Mouse (Mus musculus): Measurements from ENCODE around the gene Setmar. TPM values are rescaled to one million over a fixed set of nuclear protein-coding genes. Genes with fewer than 3 reads are reported as not detected.

The Setmar gene
- polyA plus RNA-seq, 1 experiment: 1.7 TPM

- TF ChIP-seq CEBPB (IDR thresholded peaks at IDR 0.05; ENCODE audit: insufficient read depth, poor library complexity, severe bottlenecking): no peak
- no peak for TF ChIP-seq TCF12 (IDR thresholded peaks at IDR 0.05; ENCODE audit: insufficient read depth, poor library complexity, severe bottlenecking)
- no peak for TF ChIP-seq MAX (IDR thresholded peaks at IDR 0.05; ENCODE audit: low read depth)
- no peak for TF ChIP-seq MYOD1 (IDR thresholded peaks at IDR 0.05; ENCODE audit: control insufficient read depth in 1 of 3, insufficient read length in 2 of 3, low read depth in 2 of 3)
- no peak for TF ChIP-seq POLR2AphosphoS2 (IDR thresholded peaks at IDR 0.05; ENCODE audit: insufficient read length, low read depth)
- no peak for TF ChIP-seq USF1 (IDR thresholded peaks at IDR 0.05; ENCODE audit: low read depth)
- TF ChIP-seq SRF (IDR thresholded peaks at IDR 0.05; ENCODE audit: control insufficient read depth, insufficient read length, low read depth): no peak
- TF ChIP-seq REST (IDR thresholded peaks at IDR 0.05; ENCODE audit: insufficient read depth, insufficient read length): no peak
- no peak for TF ChIP-seq MYOG (IDR thresholded peaks at IDR 0.05; ENCODE audit: control insufficient read depth in 1 of 3, insufficient read depth in 1 of 3, insufficient read length in 2 of 3, low read depth in 2 of 3)
- TF ChIP-seq POLR2A (IDR thresholded peaks at IDR 0.05; ENCODE audit: insufficient read length, low read depth): no peak
- no peak for TF ChIP-seq TCF3 (IDR thresholded peaks at IDR 0.05; ENCODE audit: insufficient read length, low read depth)
- TF ChIP-seq E2F4 (IDR thresholded peaks at IDR 0.05; ENCODE audit: insufficient read depth): no peak
These were observed 6.8 kb upstream of the Setmar start for GRCm38 (mm10) chr6:108058066-108058465.

GRCm38 (mm10) chr6:108061121-108061520 is 3.7 kb upstream of the Setmar start:
- TF ChIP-seq E2F4 (IDR thresholded peaks at IDR 0.05; ENCODE audit: insufficient read depth) (no peak), TCF12 (IDR thresholded peaks at IDR 0.05; ENCODE audit: insufficient read depth, poor library complexity, severe bottlenecking) (no peak), CEBPB (IDR thresholded peaks at IDR 0.05; ENCODE audit: insufficient read depth, poor library complexity, severe bottlenecking) (no peak), REST (IDR thresholded peaks at IDR 0.05; ENCODE audit: insufficient read depth, insufficient read length) (no peak), SRF (IDR thresholded peaks at IDR 0.05; ENCODE audit: control insufficient read depth, insufficient read length, low read depth) (no peak), TCF3 (IDR thresholded peaks at IDR 0.05; ENCODE audit: insufficient read length, low read depth) (no peak), MYOD1 (IDR thresholded peaks at IDR 0.05; ENCODE audit: control insufficient read depth in 1 of 3, insufficient read length in 2 of 3, low read depth in 2 of 3) (no peak), POLR2AphosphoS2 (IDR thresholded peaks at IDR 0.05; ENCODE audit: insufficient read length, low read depth) (no peak), MAX (IDR thresholded peaks at IDR 0.05; ENCODE audit: low read depth) (no peak), POLR2A (IDR thresholded peaks at IDR 0.05; ENCODE audit: insufficient read length, low read depth) (no peak), MYOG (IDR thresholded peaks at IDR 0.05; ENCODE audit: control insufficient read depth in 1 of 3, insufficient read depth in 1 of 3, insufficient read length in 2 of 3, low read depth in 2 of 3) (no peak), USF1 (IDR thresholded peaks at IDR 0.05; ENCODE audit: low read depth) (no peak)
- H3K4me2 ChIP-seq (ENCODE audit: low read depth): no peak overlapping the region
- no peaks in the 10 kb centered on the region for H3K79me2 ChIP-seq (ENCODE audit: control insufficient read depth, insufficient read depth)
- no peaks in the 10 kb centered on the region for H3K27me3 ChIP-seq (ENCODE audit: control insufficient read depth, insufficient read depth, insufficient read length)
- no peak overlapping the region for H3K4me3 ChIP-seq
- no peaks in the 10 kb centered on the region for H3K36me3 ChIP-seq (ENCODE audit: control insufficient read depth, insufficient read depth)
- H3ac ChIP-seq (ENCODE audit: control insufficient read depth, insufficient read length): no peak overlapping the region

More at GRCm38 (mm10) chr6:108058066-108058465, 6.8 kb upstream of the Setmar start:
- Histone ChIP-seq H3K4me2 (ENCODE audit: low read depth) (no peak overlapping the region), H3K79me2 (ENCODE audit: control insufficient read depth, insufficient read depth) (no peaks in the 10 kb centered on the region), H3ac (ENCODE audit: control insufficient read depth, insufficient read length) (no peak overlapping the region), H3K36me3 (ENCODE audit: control insufficient read depth, insufficient read depth) (no peaks in the 10 kb centered on the region), H3K4me3 (no peak overlapping the region), H3K27me3 (ENCODE audit: control insufficient read depth, insufficient read depth, insufficient read length) (no peaks in the 10 kb centered on the region)

- no peak overlapping the region for H3ac ChIP-seq (ENCODE audit: control insufficient read depth, insufficient read length)
- no peaks in the 10 kb centered on the region for H3K27me3 ChIP-seq (ENCODE audit: control insufficient read depth, insufficient read depth, insufficient read length)
- H3K4me3 ChIP-seq: peak overlapping the region; percentile 38
- TF ChIP-seq TCF12 (IDR thresholded peaks at IDR 0.05; ENCODE audit: insufficient read depth, poor library complexity, severe bottlenecking) (no peak), MYOD1 (IDR thresholded peaks at IDR 0.05; ENCODE audit: control insufficient read depth in 1 of 3, insufficient read length in 2 of 3, low read depth in 2 of 3) (no peak), MAX (IDR thresholded peaks at IDR 0.05; ENCODE audit: low read depth) (no peak), REST (IDR thresholded peaks at IDR 0.05; ENCODE audit: insufficient read depth, insufficient read length) (no peak), MYOG (IDR thresholded peaks at IDR 0.05; ENCODE audit: control insufficient read depth in 1 of 3, insufficient read depth in 1 of 3, insufficient read length in 2 of 3, low read depth in 2 of 3) (no peak), USF1 (IDR thresholded peaks at IDR 0.05; ENCODE audit: low read depth) (no peak), SRF (IDR thresholded peaks at IDR 0.05; ENCODE audit: control insufficient read depth, insufficient read length, low read depth) (no peak), E2F4 (IDR thresholded peaks at IDR 0.05; ENCODE audit: insufficient read depth) (no peak), POLR2AphosphoS2 (IDR thresholded peaks at IDR 0.05; ENCODE audit: insufficient read length, low read depth) (no peak), TCF3 (IDR thresholded peaks at IDR 0.05; ENCODE audit: insufficient read length, low read depth) (no peak), POLR2A (IDR thresholded peaks at IDR 0.05; ENCODE audit: insufficient read length, low read depth) (no peak), CEBPB (IDR thresholded peaks at IDR 0.05; ENCODE audit: insufficient read depth, poor library complexity, severe bottlenecking) (no peak)
- no peaks in the 10 kb centered on the region for H3K79me2 ChIP-seq (ENCODE audit: control insufficient read depth, insufficient read depth)
- peak overlapping the region; percentile 74 for H3K4me2 ChIP-seq (ENCODE audit: low read depth)
- no peaks in the 10 kb centered on the region for H3K36me3 ChIP-seq (ENCODE audit: control insufficient read depth, insufficient read depth)
These were observed 738 bp downstream of the Setmar start for GRCm38 (mm10) chr6:108065583-108065982.

GRCm38 (mm10) chr6:108070947-108071346 is 6.1 kb downstream of the Setmar start:
- Histone ChIP-seq H3K79me2 (ENCODE audit: control insufficient read depth, insufficient read depth) (no peaks in the 10 kb centered on the region), H3K4me3 (no peak overlapping the region), H3K4me2 (ENCODE audit: low read depth) (no peak overlapping the region), H3K27me3 (ENCODE audit: control insufficient read depth, insufficient read depth, insufficient read length) (no peaks in the 10 kb centered on the region), H3ac (ENCODE audit: control insufficient read depth, insufficient read length) (no peak overlapping the region), H3K36me3 (ENCODE audit: control insufficient read depth, insufficient read depth) (no peaks in the 10 kb centered on the region)
- TF ChIP-seq TCF12 (IDR thresholded peaks at IDR 0.05; ENCODE audit: insufficient read depth, poor library complexity, severe bottlenecking) (no peak), E2F4 (IDR thresholded peaks at IDR 0.05; ENCODE audit: insufficient read depth) (no peak), REST (IDR thresholded peaks at IDR 0.05; ENCODE audit: insufficient read depth, insufficient read length) (no peak), POLR2AphosphoS2 (IDR thresholded peaks at IDR 0.05; ENCODE audit: insufficient read length, low read depth) (no peak), MAX (IDR thresholded peaks at IDR 0.05; ENCODE audit: low read depth) (no peak), TCF3 (IDR thresholded peaks at IDR 0.05; ENCODE audit: insufficient read length, low read depth) (no peak), MYOD1 (IDR thresholded peaks at IDR 0.05; ENCODE audit: control insufficient read depth in 1 of 3, insufficient read length in 2 of 3, low read depth in 2 of 3) (no peak), SRF (IDR thresholded peaks at IDR 0.05; ENCODE audit: control insufficient read depth, insufficient read length, low read depth) (no peak), USF1 (IDR thresholded peaks at IDR 0.05; ENCODE audit: low read depth) (no peak), POLR2A (IDR thresholded peaks at IDR 0.05; ENCODE audit: insufficient read length, low read depth) (no peak), CEBPB (IDR thresholded peaks at IDR 0.05; ENCODE audit: insufficient read depth, poor library complexity, severe bottlenecking) (no peak)
